Comparison of ENCODE assay signal across 8 mouse cellular contexts in genomic region chr5:122391178-122391785, GRCm38 (mm10). TPM values are rescaled to one million over a fixed set of nuclear protein-coding genes. Genes with fewer than 3 reads are reported as not detected.
A peak's percentile ranks its signal among the peaks of the same experiment; 100 is the strongest.
DNase-seq lines count a peak whose midpoint lies in the region; ATAC-seq and TF ChIP-seq lines count a peak whose summit lies in the region.

No protein-coding gene starts in this region.

- peak; percentile 45; the same call in 1 of the 2 replicates for ATAC-seq in hindbrain, embryonic 11.5 days (ENCODE audit: low FRiP score)
- ATAC-seq in liver, embryonic 16.5 days (ENCODE audit: low read depth), result no peak

- intact Hi-C loops in heart, postnatal 25 days (cut with DNase I), result loop anchor here (5.0 kb wide), 1 partner anchor 124 kb away; no protein-coding TSS in a partner anchor
- intact Hi-C loops in left cerebral cortex, postnatal 10 days (cut with DNase I), result no loop called here

- no peak overlapping the region; the same call in 1 of the 2 replicates for H3K4me2 ChIP-seq in hindbrain, embryonic 11.5 days (replicated peaks; ENCODE audit: low read depth, low read length)
- peak overlapping the region; percentile 55 for H3K4me2 ChIP-seq in liver, embryonic 16.5 days (ENCODE audit: low read depth, low read length)

- no peak for TF ChIP-seq CTCF in E14TG2a.4 (conservative IDR thresholded peaks at IDR 0.05; ENCODE audit: low read length)

- H3K27ac ChIP-seq in heart, embryonic 10.5 days, result peak overlapping the region; percentile 90
- no peak overlapping the region for H3K27ac ChIP-seq in hindbrain, embryonic 11.5 days (ENCODE audit: low read depth, low read length)
- no peak overlapping the region for H3K27ac ChIP-seq in liver, embryonic 16.5 days (ENCODE audit: low read length)

- no peaks in the 10 kb centered on the region for H3K9me3 ChIP-seq in heart, embryonic 10.5 days
- no peaks in the 10 kb centered on the region for H3K9me3 ChIP-seq in E14TG2a.4 (ENCODE audit: low read length)
- no peaks in the 10 kb centered on the region for H3K9me3 ChIP-seq in hindbrain, embryonic 11.5 days (ENCODE audit: control insufficient read depth, low read length)
- H3K9me3 ChIP-seq in liver, embryonic 16.5 days (replicated peaks; ENCODE audit: control insufficient read depth, low read length), result no peaks in the 10 kb centered on the region

- no peak for DNase-seq in heart, embryonic 10.5 days (ENCODE audit: low spot score)
- DNase-seq in heart, postnatal 25 days (ENCODE audit: low spot score), result no peak
- no peak for DNase-seq in hindbrain, embryonic 11.5 days (ENCODE audit: low spot score)
- DNase-seq in left cerebral cortex, postnatal 10 days (ENCODE audit: extremely low spot score in 1 of 2, low spot score in 2 of 2), result no peak
- DNase-seq in layer of hippocampus, adult 11-12 months (ENCODE audit: low spot score), result no peak
- no peak for DNase-seq in layer of hippocampus, postnatal 14 days (ENCODE audit: low spot score in 2 of 2)

- 49% methylated on average over 16 of the region's 16 CpGs for WGBS in heart, embryonic 10.5 days
- WGBS in hindbrain, embryonic 11.5 days, result 52% methylated on average over 15 of the region's 16 CpGs
- 46% methylated on average over 15 of the region's 16 CpGs for WGBS in liver, embryonic 16.5 days (ENCODE audit: insufficient replicate concordance)

- H3K27me3 ChIP-seq in heart, embryonic 10.5 days (ENCODE audit: insufficient read depth, poor library complexity, severe bottlenecking), result no peaks in the 10 kb centered on the region
- H3K27me3 ChIP-seq in E14TG2a.4 (ENCODE audit: insufficient read depth, low read length), result no peaks in the 10 kb centered on the region
- no peaks in the 10 kb centered on the region for H3K27me3 ChIP-seq in hindbrain, embryonic 11.5 days (ENCODE audit: control insufficient read depth, insufficient read depth, low read length)
- H3K27me3 ChIP-seq in liver, embryonic 16.5 days (ENCODE audit: control insufficient read depth, insufficient read depth, low read depth, low read length), result no peaks in the 10 kb centered on the region

- H3K4me1 ChIP-seq in heart, embryonic 10.5 days, result peaks cover 9% of the 10 kb centered on the region
- peaks cover 34% of the 10 kb centered on the region for H3K4me1 ChIP-seq in E14TG2a.4 (replicated peaks; ENCODE audit: low read depth, low read length)
- peaks cover 4% of the 10 kb centered on the region; the same call in 1 of the 2 replicates for H3K4me1 ChIP-seq in hindbrain, embryonic 11.5 days (replicated peaks; ENCODE audit: control insufficient read depth, insufficient read depth, low read length)
- H3K4me1 ChIP-seq in liver, embryonic 16.5 days (ENCODE audit: control insufficient read depth, low read depth, low read length), result peaks cover 16% of the 10 kb centered on the region

- peak overlapping the region; percentile 96 for H3K4me3 ChIP-seq in heart, embryonic 10.5 days
- H3K4me3 ChIP-seq in E14TG2a.4 (replicated peaks; ENCODE audit: low read length), result peak overlapping the region; percentile 96
- H3K4me3 ChIP-seq in hindbrain, embryonic 11.5 days (ENCODE audit: low read depth, low read length), result peak overlapping the region; percentile 83
- peak overlapping the region; percentile 99 for H3K4me3 ChIP-seq in liver, embryonic 16.5 days (ENCODE audit: low read depth, low read length)

- H3K9ac ChIP-seq in hindbrain, embryonic 11.5 days (ENCODE audit: low read depth, low read length), result no peak overlapping the region; the same call in 1 of the 2 replicates
- peak overlapping the region; percentile 34; the same call in 1 of the 2 replicates for H3K9ac ChIP-seq in liver, embryonic 16.5 days (ENCODE audit: low read depth, low read length)

- H3K36me3 ChIP-seq in heart, embryonic 10.5 days, result peaks cover 10% of the 10 kb centered on the region
- peaks cover 27% of the 10 kb centered on the region for H3K36me3 ChIP-seq in E14TG2a.4 (ENCODE audit: insufficient read depth, low read length)
- H3K36me3 ChIP-seq in hindbrain, embryonic 11.5 days (ENCODE audit: control insufficient read depth, insufficient read depth, low read length), result no peaks in the 10 kb centered on the region
- no peaks in the 10 kb centered on the region for H3K36me3 ChIP-seq in liver, embryonic 16.5 days (ENCODE audit: control insufficient read depth, insufficient read depth)

RNA-seq across cellular contexts. Expression of gene Arpc3, which starts 0.4 kb away (rescaled TPM):
- 82.8 and 108 TPM in 2 replicates for polyA plus RNA-seq in heart, embryonic 10.5 days (2016; fragmentation: Nextera tagmentation; extraction: Ambion mirVana)
- 10 to 100 TPM; 93.0 to 94.1 TPM for total RNA-seq in heart, postnatal 25 days (2021)
- 53.8 and 68.9 TPM in 2 replicates for polyA plus RNA-seq in hindbrain, embryonic 11.5 days (2014; fragmentation: Nextera tagmentation; extraction: Ambion mirVana)
- 85.4 and 105 TPM in 2 replicates for polyA plus RNA-seq in liver, embryonic 16.5 days (2015; fragmentation: Nextera tagmentation; extraction: Ambion mirVana)
- total RNA-seq in left cerebral cortex, postnatal 10 days (2021), result 100 to 1,000 TPM; 268 to 275 TPM
- total RNA-seq in layer of hippocampus, postnatal 14 days (2021), result 100 to 1,000 TPM; 300 to 318 TPM

RNA-seq across cellular contexts. Expression of gene Fam216a, which starts 19.1 kb away (rescaled TPM):
- polyA plus RNA-seq in heart, embryonic 10.5 days (2016; fragmentation: Nextera tagmentation; extraction: Ambion mirVana), result 69.5 and 80.8 TPM in 2 replicates
- 10 to 100 TPM; 11.3 to 15.6 TPM for total RNA-seq in heart, postnatal 25 days (2021)
- polyA plus RNA-seq in hindbrain, embryonic 11.5 days (2014; fragmentation: Nextera tagmentation; extraction: Ambion mirVana), result 119 and 123 TPM in 2 replicates
- polyA plus RNA-seq in liver, embryonic 16.5 days (2015; fragmentation: Nextera tagmentation; extraction: Ambion mirVana), result 13.7 and 14.1 TPM in 2 replicates
- 10 to 100 TPM; 70.1 to 77.5 TPM for total RNA-seq in left cerebral cortex, postnatal 10 days (2021)
- 10 to 100 TPM; 75.9 to 80.7 TPM for total RNA-seq in layer of hippocampus, postnatal 14 days (2021)

RNA-seq across cellular contexts. Expression of gene Gpn3, which starts 19.6 kb away (rescaled TPM):
- 70.5 and 83.4 TPM in 2 replicates for polyA plus RNA-seq in heart, embryonic 10.5 days (2016; fragmentation: Nextera tagmentation; extraction: Ambion mirVana)
- total RNA-seq in heart, postnatal 25 days (2021), result 10 to 100 TPM; 22.9 to 26.6 TPM
- polyA plus RNA-seq in hindbrain, embryonic 11.5 days (2014; fragmentation: Nextera tagmentation; extraction: Ambion mirVana), result 63.5 and 68.1 TPM in 2 replicates
- polyA plus RNA-seq in liver, embryonic 16.5 days (2015; fragmentation: Nextera tagmentation; extraction: Ambion mirVana), result 46.8 and 52.8 TPM in 2 replicates
- 10 to 100 TPM; 19.7 to 22.4 TPM for total RNA-seq in left cerebral cortex, postnatal 10 days (2021)
- 10 to 100 TPM; 26.8 to 27.2 TPM for total RNA-seq in layer of hippocampus, postnatal 14 days (2021)

RNA-seq across cellular contexts. Expression of gene Anapc7, which starts 30.2 kb away (rescaled TPM):
- polyA plus RNA-seq in heart, embryonic 10.5 days (2016; fragmentation: Nextera tagmentation; extraction: Ambion mirVana), result 41.4 and 44.2 TPM in 2 replicates
- 10 to 100 TPM; 27.3 to 28.1 TPM for total RNA-seq in heart, postnatal 25 days (2021)
- polyA plus RNA-seq in hindbrain, embryonic 11.5 days (2014; fragmentation: Nextera tagmentation; extraction: Ambion mirVana), result 27.1 and 33.7 TPM in 2 replicates
- polyA plus RNA-seq in liver, embryonic 16.5 days (2015; fragmentation: Nextera tagmentation; extraction: Ambion mirVana), result 14.7 and 14.9 TPM in 2 replicates
- 10 to 100 TPM; 34.9 to 35.3 TPM for total RNA-seq in left cerebral cortex, postnatal 10 days (2021)
- 10 to 100 TPM; 32.7 to 33.2 TPM for total RNA-seq in layer of hippocampus, postnatal 14 days (2021)

RNA-seq across cellular contexts. Expression of gene Vps29, which starts 37.1 kb away (rescaled TPM):
- polyA plus RNA-seq in heart, embryonic 10.5 days (2016; fragmentation: Nextera tagmentation; extraction: Ambion mirVana), result 245 and 246 TPM in 2 replicates
- 10 to 100 TPM; 82.6 to 89.5 TPM for total RNA-seq in heart, postnatal 25 days (2021)
- 220 and 231 TPM in 2 replicates for polyA plus RNA-seq in hindbrain, embryonic 11.5 days (2014; fragmentation: Nextera tagmentation; extraction: Ambion mirVana)
- 95.1 and 104 TPM in 2 replicates for polyA plus RNA-seq in liver, embryonic 16.5 days (2015; fragmentation: Nextera tagmentation; extraction: Ambion mirVana)
- 100 to 1,000 TPM; 224 to 239 TPM for total RNA-seq in left cerebral cortex, postnatal 10 days (2021)
- 100 to 1,000 TPM; 219 to 224 TPM for total RNA-seq in layer of hippocampus, postnatal 14 days (2021)

Comparison
In these comparisons a context has a peak if more than half of its experiments do, and no peak if none do; other contexts are left out.
1. RNA of gene Fam216a, which starts 19.1 kb away (total RNA-seq): 75.9 to 80.7 TPM in layer of hippocampus, postnatal 14 days and 70.1 to 77.5 TPM in left cerebral cortex, postnatal 10 days; 11.3 to 15.6 TPM in heart, postnatal 25 days; every median in the first group is over 4 times any median in the second.
2. Peak in every context shown above with its lines, with median percentiles within 50 percentile points of each other: H3K4me3 ChIP-seq.